Mouse (Mus musculus) MEL (cell line): ENCODE data around the gene Pex13. TPM values are rescaled to one million over a fixed set of nuclear protein-coding genes. Genes with fewer than 3 reads are reported as not detected.

ENCODE experiments used
- DNase-seq: peaks from one replicate; pipeline ENCODE4 v3.0.0; 2011; ENCODE audit warnings: low read depth, low spot score
- H3K27ac ChIP-seq: 2 replicates; pipeline ENCODE4 v1.5.1; 2012; ENCODE audit warnings: low read depth, mild to moderate bottlenecking, control low read depth, low read length, moderate library complexity; ENCODE audit not compliant: control insufficient read depth
- H3K27me3 ChIP-seq, 2 experiments: fragments of 150-350 bp in 1 of 2; sonication (generic) in 1 of 2; 2 replicates each; pipeline ENCODE4 v1.6.1; 2012; ENCODE audit warnings: low read length in 2 of 2, mild to moderate bottlenecking in 2 of 2, improper control_type of control experiment in 1 of 2, moderate library complexity in 1 of 2; ENCODE audit not compliant: insufficient read depth in 2 of 2, control insufficient read depth in 1 of 2
- H3K36me3 ChIP-seq, 2 experiments: 2 replicates each; pipeline ENCODE4 v1.6.1; 2012 to 2014; ENCODE audit warnings: low read length in 2 of 2, improper control_type of control experiment in 1 of 2, inconsistent platforms in 1 of 2, mild to moderate bottlenecking in 1 of 2; ENCODE audit not compliant: insufficient read depth in 2 of 2, control insufficient read depth in 1 of 2
- H3K4me1 ChIP-seq, 2 experiments: fragments of 150-350 bp in 1 of 2; sonication (generic) in 1 of 2; 2 replicates each; pipeline ENCODE4 v1.6.1; 2012; ENCODE audit warnings: low read length in 2 of 2, improper control_type of control experiment in 1 of 2, mild to moderate bottlenecking in 1 of 2; ENCODE audit not compliant: insufficient read depth in 2 of 2, control insufficient read depth in 1 of 2
- H3K4me3 ChIP-seq, 2 experiments: fragments of 150-350 bp in 1 of 2; sonication (generic) in 1 of 2; 2 replicates each; pipeline ENCODE4 v1.5.1; 2012; ENCODE audit warnings: low read depth in 2 of 2, low read length in 2 of 2, mild to moderate bottlenecking in 2 of 2, moderate library complexity in 2 of 2, control low read depth in 1 of 2, improper control_type of control experiment in 1 of 2; ENCODE audit not compliant: control insufficient read depth in 1 of 2, insufficient read depth in 1 of 2
- H3K79me2 ChIP-seq: 2 replicates; pipeline ENCODE4 v1.6.1; 2012; ENCODE audit warnings: mild to moderate bottlenecking, low read length, moderate library complexity; ENCODE audit not compliant: control insufficient read depth, poor library complexity, insufficient read depth
- H3K9ac ChIP-seq: 2 replicates; pipeline ENCODE4 v1.6.1; 2012; ENCODE audit warnings: low read depth, mild to moderate bottlenecking, control low read depth, low read length, moderate library complexity; ENCODE audit not compliant: control insufficient read depth, poor library complexity, severe bottlenecking
- H3K9me3 ChIP-seq: fragments of 150-350 bp; sonication (generic); replicated peaks from 2 replicates; pipeline ENCODE4 v1.6.1; 2012; ENCODE audit warnings: mild to moderate bottlenecking, low read length, improper control_type of control experiment, moderate library complexity; ENCODE audit not compliant: insufficient read depth
- BHLHE40 ChIP-seq: IDR thresholded peaks from 2 replicates; pipeline ENCODE4 v1.6.1; 2012; ENCODE audit warnings: low read depth, mild to moderate bottlenecking, inconsistent platforms, low read length, improper control_type of control experiment, borderline replicate concordance
- CHD1 ChIP-seq: IDR thresholded peaks from 2 replicates; pipeline ENCODE4 v1.6.1; 2012; ENCODE audit warnings: low read depth, mild to moderate bottlenecking, inconsistent platforms, low read length, improper control_type of control experiment
- CTCF ChIP-seq, 3 experiments: IDR thresholded peaks in 2 of 3; conservative IDR thresholded peaks in 1 of 3; 2 replicates each; pipeline ENCODE4 v1.5.1; 2011 to 2012; ENCODE audit warnings: low read length in 3 of 3, low read depth in 2 of 3, mild to moderate bottlenecking in 2 of 3, improper control_type of control experiment in 1 of 3, inconsistent platforms in 1 of 3, mixed read lengths in 1 of 3, moderate library complexity in 1 of 3; ENCODE audit not compliant: control insufficient read depth in 1 of 3, insufficient read depth in 1 of 3, poor library complexity in 1 of 3, severe bottlenecking in 1 of 3
- ELF1 ChIP-seq: IDR thresholded peaks from 2 replicates; pipeline ENCODE4 v1.6.1; 2014; ENCODE audit warnings: low read depth, mild to moderate bottlenecking, inconsistent platforms, low read length, improper control_type of control experiment, moderate library complexity
- EP300 ChIP-seq, 2 experiments: IDR thresholded peaks; 2 replicates each; pipeline ENCODE4 v1.6.1; 2011; ENCODE audit warnings: improper control_type of control experiment in 2 of 2, low read length in 2 of 2, low read depth in 1 of 2, mild to moderate bottlenecking in 1 of 2
- ETS1 ChIP-seq: IDR thresholded peaks from 2 replicates; pipeline ENCODE4 v1.6.1; 2012; ENCODE audit warnings: low read depth, mild to moderate bottlenecking, inconsistent platforms, low read length, improper control_type of control experiment, moderate library complexity
- HCFC1 ChIP-seq: IDR thresholded peaks from 2 replicates; pipeline ENCODE4 v1.6.1; 2012; ENCODE audit warnings: low read depth, mild to moderate bottlenecking, inconsistent platforms, low read length, improper control_type of control experiment, moderate library complexity
- JUND ChIP-seq: IDR thresholded peaks from 2 replicates; pipeline ENCODE4 v1.6.1; 2011; ENCODE audit warnings: low read depth, mild to moderate bottlenecking, improper control_type of control experiment, low read length
- KAT2A ChIP-seq: conservative IDR thresholded peaks from 2 replicates; pipeline ENCODE4 v1.6.1; 2012; ENCODE audit warnings: low read depth, low read length, improper control_type of control experiment, inconsistent platforms
- MAFK ChIP-seq: IDR thresholded peaks from 2 replicates; pipeline ENCODE4 v1.6.1; 2011; ENCODE audit warnings: low read depth, mild to moderate bottlenecking, low read length, improper control_type of control experiment, borderline replicate concordance
- MAX ChIP-seq: IDR thresholded peaks from 2 replicates; pipeline ENCODE4 v1.6.1; 2011; ENCODE audit warnings: low read length, improper control_type of control experiment
- MAZ ChIP-seq: IDR thresholded peaks from 2 replicates; pipeline ENCODE4 v1.6.1; 2012; ENCODE audit warnings: low read depth, mild to moderate bottlenecking, inconsistent platforms, low read length, improper control_type of control experiment
- MXI1 ChIP-seq: IDR thresholded peaks from 2 replicates; pipeline ENCODE4 v1.6.1; 2011; ENCODE audit warnings: mild to moderate bottlenecking, low read depth, low read length, improper control_type of control experiment
- MYB ChIP-seq: IDR thresholded peaks from 2 replicates; pipeline ENCODE4 v1.6.1; 2011; ENCODE audit warnings: mild to moderate bottlenecking, low read depth, low read length, improper control_type of control experiment
- MYC ChIP-seq: IDR thresholded peaks from 2 replicates; pipeline ENCODE4 v1.6.1; 2011; ENCODE audit warnings: low read depth, mild to moderate bottlenecking, low read length, improper control_type of control experiment, moderate library complexity
- NRF1 ChIP-seq: IDR thresholded peaks from 2 replicates; pipeline ENCODE4 v1.6.1; 2014; ENCODE audit warnings: low read depth, mild to moderate bottlenecking, inconsistent platforms, low read length, improper control_type of control experiment, moderate library complexity; ENCODE audit not compliant: poor library complexity, insufficient read depth, severe bottlenecking
- POLR2AphosphoS2 ChIP-seq: IDR thresholded peaks from 2 replicates; pipeline ENCODE4 v1.6.1; 2011; ENCODE audit warnings: low read length, improper control_type of control experiment
- POLR2AphosphoS5 ChIP-seq: IDR thresholded peaks from 2 replicates; pipeline ENCODE4 v1.6.1; 2012; ENCODE audit warnings: low read depth, borderline replicate concordance, mild to moderate bottlenecking, inconsistent platforms, low read length, moderate library complexity, mixed read lengths
- SIN3A ChIP-seq: IDR thresholded peaks from 2 replicates; pipeline ENCODE4 v1.6.1; 2012; ENCODE audit warnings: low read length, improper control_type of control experiment, inconsistent platforms
- TAL1 ChIP-seq: IDR thresholded peaks from 2 replicates; pipeline ENCODE4 v1.6.1; 2012; ENCODE audit warnings: mild to moderate bottlenecking, inconsistent platforms, low read length, moderate library complexity, mixed read lengths
- TBP ChIP-seq: IDR thresholded peaks from 2 replicates; pipeline ENCODE4 v1.8.0; 2011; ENCODE audit warnings: low read depth, low read length, improper control_type of control experiment
- TCF12 ChIP-seq: IDR thresholded peaks from 2 replicates; pipeline ENCODE4 v1.6.1; 2014; ENCODE audit warnings: low read depth, mild to moderate bottlenecking, inconsistent platforms, low read length, improper control_type of control experiment, moderate library complexity
- USF1 ChIP-seq: IDR thresholded peaks from 2 replicates; pipeline ENCODE4 v1.6.1; 2014; ENCODE audit warnings: low read depth, mild to moderate bottlenecking, inconsistent platforms, low read length, improper control_type of control experiment, moderate library complexity
- ZC3H11A ChIP-seq: IDR thresholded peaks from 2 replicates; pipeline ENCODE4 v1.6.1; 2012; ENCODE audit warnings: low read depth, mild to moderate bottlenecking, inconsistent platforms, low read length, improper control_type of control experiment
- ZNF384 ChIP-seq: IDR thresholded peaks from 2 replicates; pipeline ENCODE4 v1.6.1; 2012; ENCODE audit warnings: low read depth, mild to moderate bottlenecking, inconsistent platforms, low read length, improper control_type of control experiment
- polyA plus RNA-seq, 2 experiments: library from polyadenylated mRNA; stranded (reverse) in 1 of 2; unstranded in 1 of 2; fragments of >175 nt in 1 of 2; fragments of >200 nt in 1 of 2; gene quantifications; 2 replicates each; pipeline versions ENCODE4 v1.2.1 to v1.2.4; 2012; ENCODE audit warnings: low replicate concordance in 2 of 2, low read depth in 1 of 2; ENCODE audit not compliant: insufficient read length in 2 of 2, insufficient read depth in 1 of 2, missing spikeins in 1 of 2
- total RNA-seq: library from RNA; depleted of rRNA; stranded (reverse); fragments of 300-350 nt; gene quantifications from 2 replicates; pipeline ENCODE4 v1.2.3, GENCODE M21; 2012

Pex13 gene
- total and polyA plus RNA-seq, 3 experiments, result 24.7 TPM; not detected in 1

GRCm38 (mm10) chr11:23672256-23672749 lies 6.5 kb upstream of the Pex13 start:
- Histone ChIP-seq H3K27me3 (no peaks in the 10 kb centered on the region), H3K4me3 (no peak overlapping the region), H3K79me2 (peaks cover 7% of the 10 kb centered on the region), H3K9me3 (no peaks in the 10 kb centered on the region), H3K9ac (no peak overlapping the region), H3K4me1 (no peaks in the 10 kb centered on the region), H3K36me3 (peaks cover 5 to 35% of the 10 kb centered on the region in 2 experiments), H3K27ac (no peak overlapping the region)
- no peak for DNase-seq
- TF ChIP-seq SIN3A (no peak), ZC3H11A (no peak), MXI1 (no peak), MYC (no peak), JUND (no peak), POLR2AphosphoS2 (no peak), ELF1 (no peak), KAT2A (no peak), NRF1 (no peak), EP300 (IDR thresholded peaks at IDR 0.05; ENCODE audit: low read depth in 1 of 2, low read length in 2 of 2) (no peak), TBP (no peak), HCFC1 (no peak), TAL1 (no peak)

GRCm38 (mm10) chr11:23667128-23667527 lies 1.4 kb upstream of the Pex13 start:
- TF ChIP-seq MYB (no peak), POLR2AphosphoS5 (no peak), MAFK (no peak), MXI1 (peak; percentile 100), CTCF (IDR thresholded peaks at IDR 0.05 in 2 of 3, conservative IDR thresholded peaks at IDR 0.05 in 1 of 3; ENCODE audit: control insufficient read depth in 1 of 3, insufficient read depth in 1 of 3, low read depth in 2 of 3, low read length in 3 of 3, poor library complexity in 1 of 3, severe bottlenecking in 1 of 3) (no peak), HCFC1 (no peak), MAX (peak; percentile 99), TAL1 (no peak), TBP (no peak), MAZ (peak; percentile 18; the same call in 1 of the 2 replicates), ETS1 (peak; percentile 68), ZNF384 (no peak), EP300 (IDR thresholded peaks at IDR 0.05; ENCODE audit: low read depth in 1 of 2, low read length in 2 of 2) (0 out of 4 replicates have a peak, but pooled peaks of 1 of the 2 experiments have one; percentile 5), POLR2AphosphoS2 (no peak), MYC (peak; percentile 99), CHD1 (no peak; the same call in 1 of the 2 replicates), TCF12 (no peak), USF1 (peak; percentile 83), ZC3H11A (no peak), SIN3A (peak; percentile 91), BHLHE40 (peak; percentile 90)
- DNase-seq, result peak; percentile 92
- Histone ChIP-seq H3K36me3 (peaks cover 9 to 20% of the 10 kb centered on the region in 2 experiments), H3K4me1 (peaks cover 4 to 10% of the 10 kb centered on the region in 2 experiments; a peak in 3 of 4 replicates), H3K9ac (peak overlapping the region; percentile 86), H3K27ac (peak overlapping the region; percentile 59), H3K79me2 (peaks cover 34% of the 10 kb centered on the region), H3K27me3 (no peaks in the 10 kb centered on the region), H3K9me3 (no peaks in the 10 kb centered on the region), H3K4me3 (peak overlapping the region; percentile 72 to 80)
